Mouse (Mus musculus) embryo, embryonic 9.5 days (tissue): ENCODE results near the gene Zfyve26.
"Not testable (repeated sequence)": the region's sequence is repeated elsewhere in the genome, so short reads cannot be mapped to it uniquely, and the experiment has no call there.

Experiments used
- DNase-seq: peaks from one replicate; pipeline ENCODE4 v3.0.0-alpha.2; 2017; ENCODE audit errors: extremely low spot score

The Zfyve26 gene

DNA sequence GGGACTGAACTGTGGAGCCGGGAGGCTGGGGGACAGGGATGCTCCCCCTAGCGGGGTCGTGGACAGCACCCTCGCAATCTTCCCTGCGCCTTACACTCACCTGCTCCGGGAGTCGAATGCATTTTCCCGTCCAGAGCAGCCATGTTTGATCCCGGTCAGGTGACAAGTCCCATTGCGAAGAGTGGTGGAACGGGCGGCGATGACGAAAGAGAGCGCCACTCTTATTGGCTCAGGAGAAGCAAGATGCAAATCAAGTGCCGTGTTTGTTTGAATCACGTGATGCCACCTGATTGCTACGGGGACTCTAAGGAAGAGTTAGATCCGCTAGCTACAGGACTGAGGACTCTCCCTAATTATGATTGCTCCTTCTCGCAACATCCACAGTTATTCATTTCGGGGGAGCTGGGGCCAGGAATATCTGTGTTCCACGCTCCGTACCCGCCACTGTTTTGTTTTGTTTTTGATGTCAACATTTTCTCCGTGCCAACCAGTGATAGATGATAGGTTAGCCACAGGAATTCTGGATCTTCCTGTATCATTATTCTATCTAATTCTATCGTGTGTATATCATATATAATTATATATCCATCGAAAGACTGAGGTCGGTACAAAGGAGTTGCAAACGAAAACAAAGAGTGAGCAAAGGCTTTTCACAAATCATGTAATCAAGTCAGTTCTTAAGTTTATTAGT lies at the start of gene Zfyve26:
TSS of gene Zfyve26 (minus strand) at position 179 of the 691 bp plus-strand sequence.
- peak; percentile 89 for DNase-seq

DNA sequence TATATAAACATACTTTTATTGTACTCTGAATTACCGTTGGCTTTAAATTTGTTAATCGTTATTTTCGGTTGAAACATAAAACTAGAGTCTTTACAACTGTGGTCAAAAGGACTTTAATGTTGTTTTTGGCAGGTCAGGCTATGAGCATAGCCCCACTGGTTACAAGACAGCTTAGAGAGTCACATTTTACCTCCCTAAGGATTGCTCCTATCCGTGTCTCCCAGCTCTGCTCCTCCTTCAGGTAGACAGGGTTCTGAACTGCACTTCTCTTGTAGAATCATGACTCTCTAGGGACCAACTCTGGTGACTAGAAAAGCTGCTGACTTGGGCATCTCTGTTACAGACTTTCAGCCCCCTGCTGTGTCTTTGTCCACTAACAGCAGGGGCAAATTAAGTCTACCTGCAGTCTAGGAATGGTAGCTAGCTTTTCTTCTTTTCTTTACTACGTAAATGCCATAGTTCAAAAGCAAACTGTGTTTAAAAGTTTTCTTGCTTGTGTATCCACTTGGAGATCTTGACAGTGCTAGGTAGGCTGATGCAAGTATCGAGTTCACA lies 45.3 kb upstream of the Zfyve26 start:
- DNase-seq: no peak

DNA sequence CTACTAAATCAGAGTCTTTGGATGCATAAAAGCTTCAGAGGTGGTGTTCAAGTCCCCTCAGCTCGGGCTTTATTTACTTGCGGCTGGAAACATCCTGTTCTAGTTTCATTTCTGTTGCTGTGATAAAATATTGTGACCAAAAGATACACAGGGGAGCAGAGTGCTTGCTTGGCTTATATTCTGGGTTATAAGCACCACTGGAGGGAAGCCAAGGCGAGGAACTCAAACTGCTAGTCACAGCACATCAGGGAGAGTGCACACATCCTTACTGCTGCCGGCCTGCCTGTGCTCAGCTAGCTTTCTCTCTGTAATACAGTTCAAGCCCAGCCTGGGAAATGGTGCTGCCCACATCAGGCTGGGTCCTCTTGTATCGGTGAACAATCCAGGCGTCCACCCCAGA lies 44.4 kb upstream of the Zfyve26 start:
- DNase-seq: no peak

DNA sequence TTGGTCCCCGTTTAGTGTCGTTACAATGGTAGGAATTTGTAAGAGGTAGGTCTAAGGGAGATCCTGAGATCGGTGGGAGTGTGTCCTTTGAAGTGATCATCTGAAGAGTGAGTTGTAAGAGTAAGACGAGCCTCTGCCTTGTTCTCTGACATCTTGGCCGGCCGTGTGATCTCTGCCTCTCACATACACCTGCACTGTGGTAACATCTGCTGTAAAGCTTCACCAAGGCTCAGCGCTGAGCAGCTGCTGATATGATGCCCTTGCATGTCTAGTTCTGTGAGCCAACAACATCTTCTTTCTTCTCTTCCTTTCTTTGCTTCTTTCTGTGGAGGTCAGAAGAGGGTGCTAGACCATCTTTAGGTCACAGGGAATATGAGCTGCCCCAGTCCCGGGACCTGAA lies 42.7 kb upstream of the Zfyve26 start:
- no peak for DNase-seq

DNA sequence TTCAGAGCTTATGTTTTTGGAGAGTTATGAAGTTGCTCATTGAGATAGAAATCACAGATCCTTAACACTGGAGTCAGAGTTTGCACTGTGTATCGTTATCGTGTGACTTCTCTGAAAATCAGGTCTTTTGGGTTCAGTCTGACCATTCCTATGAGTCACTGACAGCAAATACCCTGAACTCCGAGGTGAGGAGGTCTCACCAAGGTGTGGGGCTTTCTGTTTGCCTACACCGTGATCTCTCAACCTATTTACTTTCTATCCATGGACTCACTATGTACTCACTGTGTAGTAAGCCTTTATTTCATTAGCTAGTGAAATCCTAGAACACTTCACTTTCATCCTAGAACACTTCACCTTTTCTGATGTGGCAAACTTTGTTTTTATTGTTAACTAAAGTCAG lies 35.6 kb upstream of the Zfyve26 start:
- DNase-seq: no peak

DNA sequence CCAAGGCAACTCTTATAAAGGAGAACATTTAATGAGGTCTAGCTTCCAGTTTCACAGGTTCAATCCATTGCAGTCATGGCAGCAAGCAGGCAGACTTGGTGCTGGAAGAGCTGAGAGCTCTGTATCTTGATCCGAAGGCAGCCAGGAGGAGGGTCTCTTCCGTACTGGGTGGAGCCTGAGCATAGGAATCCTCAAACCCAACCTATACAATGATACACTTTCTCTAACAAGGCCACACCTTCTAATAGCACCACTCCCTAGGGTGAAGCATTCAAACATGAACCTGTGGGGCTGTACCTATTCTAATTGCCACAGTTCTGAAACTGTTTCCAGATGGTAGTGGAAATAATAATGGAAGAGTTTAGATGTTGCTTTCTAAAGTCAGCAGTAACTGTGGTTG lies 34.5 kb upstream of the Zfyve26 start:
- DNase-seq: no peak

DNA sequence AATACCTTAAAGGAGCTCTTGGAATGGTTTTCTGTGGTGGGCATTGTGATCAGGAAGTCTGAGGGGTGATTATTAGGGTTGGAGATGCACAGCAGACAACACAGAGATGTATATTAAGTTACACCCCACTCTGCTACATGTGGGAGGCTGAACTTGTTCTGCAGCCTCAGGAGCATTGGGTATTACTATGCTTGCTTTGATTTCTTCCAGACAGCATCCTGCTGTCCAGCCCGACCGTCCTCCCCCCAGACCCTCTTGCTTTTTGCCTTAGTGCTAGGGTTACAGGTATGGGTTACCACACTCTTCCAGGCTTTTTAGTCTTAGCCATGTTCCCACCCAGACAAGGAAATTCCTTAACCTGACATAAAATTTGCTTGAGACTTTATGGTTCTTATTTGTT lies 31.8 kb upstream of the Zfyve26 start:
- no peak for DNase-seq

DNA sequence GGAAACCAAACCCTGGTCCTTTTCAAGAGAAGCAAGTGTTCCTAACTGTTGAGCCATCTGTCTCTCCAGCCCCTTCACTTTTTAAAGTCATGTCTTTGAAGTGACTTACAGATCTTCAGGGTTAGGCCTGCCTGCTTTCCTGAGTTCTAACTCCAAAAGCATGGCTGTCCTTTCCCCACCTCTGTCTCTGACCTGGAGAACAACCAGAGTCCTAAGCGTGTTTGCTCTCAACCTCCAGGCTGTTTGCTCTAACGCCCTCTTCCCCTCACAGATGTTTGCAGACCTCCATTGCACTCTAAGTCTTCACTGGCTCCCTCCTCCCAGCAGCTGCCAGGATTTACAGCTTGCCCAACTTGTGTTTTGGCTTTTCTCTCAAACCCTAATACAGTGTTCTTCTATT lies 30.6 kb upstream of the Zfyve26 start:
- DNase-seq: no peak

DNA sequence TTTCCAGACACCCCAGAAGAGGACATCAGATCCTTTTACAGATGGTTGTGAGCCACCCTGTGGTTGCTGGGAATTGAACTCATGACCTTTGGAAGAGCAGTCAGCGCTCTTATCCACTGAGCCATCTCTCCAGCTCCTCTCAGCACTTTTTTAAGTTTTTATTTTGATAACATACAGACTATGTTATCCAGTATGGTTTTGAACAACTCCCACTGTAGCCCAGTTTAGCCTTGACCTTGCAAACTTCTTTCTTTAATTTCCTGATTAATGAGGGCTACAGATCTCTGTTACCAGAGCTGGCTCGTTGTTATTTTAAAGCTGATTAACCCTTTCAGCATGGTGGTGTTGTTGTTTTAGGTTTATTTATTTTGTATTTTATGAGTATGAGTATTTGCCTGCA lies 30.1 kb upstream of the Zfyve26 start:
- DNase-seq: no peak

DNA sequence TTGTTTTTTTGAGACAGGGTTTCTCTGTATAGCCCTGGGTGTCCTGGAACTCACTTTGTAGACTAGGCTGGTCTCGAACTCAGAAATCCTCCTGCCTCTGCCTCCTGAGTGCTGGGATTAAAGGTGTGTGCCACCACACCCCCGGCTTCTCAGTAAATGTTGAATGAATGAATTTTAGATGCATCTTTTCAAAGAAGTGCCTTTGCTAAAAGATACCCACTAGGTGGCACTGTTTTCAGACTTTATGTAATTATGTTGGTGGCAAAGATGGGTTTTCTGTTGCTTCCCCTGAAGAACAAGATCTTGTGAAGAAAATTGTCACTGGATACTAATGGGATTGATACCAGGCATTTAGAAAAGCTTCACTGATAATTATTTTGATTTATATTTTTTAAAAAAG lies 26.4 kb upstream of the Zfyve26 start:
- DNase-seq: not testable (repeated sequence)

DNA sequence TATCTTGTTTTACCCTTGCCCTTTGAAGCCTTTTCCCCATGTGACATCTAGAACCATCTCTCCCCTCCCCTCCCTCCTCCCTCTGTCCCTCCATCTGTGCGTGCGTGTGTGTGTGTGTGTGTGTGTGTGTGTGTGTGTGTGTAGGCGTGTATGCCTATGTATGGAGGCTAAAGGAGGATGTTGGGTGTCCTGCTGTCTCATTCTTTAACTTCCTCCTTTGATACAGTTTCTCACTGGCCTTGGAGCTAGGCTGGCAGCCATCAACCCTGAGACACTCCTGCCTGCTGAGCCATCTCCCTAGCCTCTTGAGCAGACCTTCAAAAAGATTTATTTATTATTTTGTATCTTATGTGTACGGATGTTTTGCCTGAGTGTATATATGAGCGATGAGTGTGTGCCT lies 24.8 kb upstream of the Zfyve26 start:
- DNase-seq: no peak

DNA sequence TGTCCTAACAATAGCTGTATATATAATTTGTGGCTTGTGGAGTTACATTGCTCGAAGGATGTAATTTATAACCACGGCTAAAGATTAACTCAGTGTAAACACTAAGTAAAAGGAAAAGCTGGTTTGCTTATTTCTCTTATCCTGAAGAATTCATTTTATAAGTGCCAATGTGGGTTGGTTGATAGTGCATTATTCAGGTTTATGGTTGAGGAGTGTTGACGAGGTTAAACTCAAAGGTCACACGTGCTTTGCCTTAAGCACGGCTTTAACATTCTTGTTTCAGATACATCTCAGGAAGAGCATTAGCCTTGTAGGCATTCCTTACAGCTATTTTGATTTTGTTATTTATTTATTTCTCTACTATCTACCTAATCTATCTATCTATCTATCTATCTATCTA lies 21.2 kb upstream of the Zfyve26 start:
- no peak for DNase-seq

DNA sequence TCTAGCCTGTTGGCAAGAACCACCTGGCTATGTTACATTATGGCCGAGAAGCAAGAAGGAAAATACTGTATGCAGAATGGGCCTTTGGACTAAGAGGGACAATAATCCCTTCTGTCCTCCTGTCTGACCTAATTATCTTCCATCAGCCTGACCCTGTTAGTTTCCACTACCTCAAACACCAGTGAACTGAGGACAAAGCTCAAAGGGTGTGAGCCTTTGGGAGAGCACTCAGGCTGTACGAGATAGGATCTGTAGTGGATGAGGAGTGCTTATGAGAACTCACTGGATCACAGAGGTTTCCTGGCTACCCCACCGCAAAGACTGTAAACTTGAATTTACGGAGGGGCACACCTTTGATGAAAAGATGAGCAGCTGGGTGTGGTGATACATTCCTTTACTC lies 17.6 kb upstream of the Zfyve26 start:
- no peak for DNase-seq

DNA sequence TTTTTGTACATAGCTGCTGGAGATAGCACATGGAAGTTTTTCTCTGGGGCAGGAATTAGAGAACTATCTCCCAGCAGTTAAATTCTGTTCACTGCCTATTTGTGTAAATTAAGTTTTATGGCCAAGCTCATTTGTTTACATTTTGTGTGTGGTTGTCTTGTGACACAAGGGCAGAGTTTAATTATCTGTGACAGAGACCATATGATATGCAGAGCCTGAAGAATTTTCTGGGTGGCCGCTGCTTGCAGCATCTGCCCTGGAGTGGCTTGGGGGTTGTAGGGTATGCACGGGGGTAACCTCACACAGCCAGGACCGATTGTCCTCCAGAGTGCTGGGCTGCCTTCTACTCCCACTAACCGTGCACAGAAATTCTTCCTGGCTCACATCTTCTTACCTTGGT lies 9.9 kb upstream of the Zfyve26 start:
- no peak for DNase-seq

DNA sequence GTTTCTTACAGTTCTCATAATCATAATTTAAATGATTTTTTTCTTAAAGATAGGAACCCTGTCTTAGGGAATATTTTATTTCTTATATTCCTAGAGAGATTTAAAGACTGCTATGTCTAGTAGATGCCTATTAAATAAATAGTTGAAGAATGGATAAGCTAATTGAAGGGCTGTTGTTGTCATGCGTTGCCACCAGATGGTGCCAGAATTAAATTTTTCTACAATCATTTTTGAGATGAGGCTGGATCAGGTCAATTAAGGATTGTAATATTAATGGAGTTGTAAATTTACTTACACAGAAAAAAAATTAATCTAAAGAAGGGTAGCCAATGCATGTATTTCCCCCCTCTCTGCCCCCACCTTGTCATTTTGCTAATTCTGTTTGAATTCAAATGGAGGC lies 9.0 kb upstream of the Zfyve26 start:
- no peak for DNase-seq

DNA sequence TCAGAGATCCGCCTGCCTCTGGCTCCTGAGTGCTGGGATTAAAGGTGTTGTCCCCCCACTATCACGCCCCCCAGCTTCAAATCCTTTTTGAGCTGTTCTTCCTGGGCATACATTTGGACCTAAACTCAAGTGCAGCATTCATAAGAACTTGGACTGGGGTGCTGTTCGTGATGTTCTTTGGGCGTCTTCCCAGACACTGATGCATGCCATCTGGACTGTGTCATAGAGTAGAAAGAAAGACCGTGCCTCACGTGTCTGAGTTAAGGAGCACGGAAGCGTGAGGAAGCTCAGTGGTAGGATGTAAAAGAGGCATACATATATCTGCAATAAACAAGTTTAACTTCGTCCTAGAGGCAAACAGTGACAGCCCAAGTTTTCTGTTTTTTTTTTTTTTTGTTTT lies 5.7 kb upstream of the Zfyve26 start:
- DNase-seq: no peak

DNA sequence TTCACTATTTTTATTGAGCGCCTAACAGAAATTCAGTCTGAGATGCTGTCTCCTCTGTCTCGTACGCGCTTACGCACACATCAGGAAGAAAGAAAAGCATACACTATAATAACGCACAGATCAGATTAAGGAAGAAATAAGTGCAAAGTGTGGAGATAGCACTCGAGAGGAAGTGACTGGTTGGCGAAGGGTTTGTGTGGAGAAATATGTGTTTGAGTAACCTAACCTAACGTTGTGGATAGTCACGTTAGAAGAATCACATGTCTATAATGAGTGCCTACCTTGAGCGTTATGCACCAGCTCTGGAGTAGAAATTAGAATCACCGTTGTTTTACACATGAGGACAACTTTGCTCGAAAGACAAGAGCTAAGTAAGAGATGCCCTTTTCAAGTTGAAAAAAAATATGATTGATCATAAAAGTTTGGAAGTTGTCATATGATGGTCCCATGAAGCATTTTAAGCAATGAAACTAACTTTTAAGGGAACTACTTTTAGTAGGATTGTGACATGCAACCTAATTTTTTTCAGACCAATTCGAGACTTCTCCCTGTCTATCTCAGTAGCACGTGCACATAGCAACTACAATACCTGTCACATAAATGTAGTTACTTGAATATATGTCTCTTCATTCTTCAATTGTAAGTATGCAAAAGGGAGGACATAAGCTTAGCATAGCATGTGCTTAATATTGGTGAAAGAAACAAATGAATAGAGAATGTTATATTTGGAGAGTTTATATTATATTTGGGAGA lies 2.0 kb upstream of the Zfyve26 start:
- peak; percentile 14 for DNase-seq

DNA sequence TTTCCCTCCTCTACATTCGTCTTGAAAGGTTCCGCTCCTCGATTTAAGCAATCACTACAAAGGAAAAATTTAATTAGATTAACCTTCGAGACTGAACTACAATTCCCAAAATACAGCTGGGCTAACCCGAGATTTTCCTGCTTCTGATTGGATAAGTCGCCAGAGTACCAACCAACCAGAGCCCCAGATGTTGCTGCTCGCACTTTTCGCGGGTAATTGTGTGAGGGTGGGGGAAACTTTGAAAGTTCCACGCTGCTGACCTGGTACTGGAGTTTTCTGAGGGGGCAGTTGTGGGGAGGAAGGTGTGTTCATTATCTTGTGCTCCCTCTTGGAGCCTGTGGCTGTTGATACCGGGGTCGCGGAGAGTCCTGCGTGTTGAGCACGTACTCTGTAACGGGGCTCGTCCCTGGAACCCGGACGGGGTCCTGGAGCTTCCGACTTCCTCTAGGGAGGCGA lies 1.0 kb upstream of the Zfyve26 start, which contains the start of gene Rad51b:
TSS of gene Rad51b (plus strand) at position 162 of the 456 bp plus-strand sequence.
- peak; percentile 84 for DNase-seq

DNA sequence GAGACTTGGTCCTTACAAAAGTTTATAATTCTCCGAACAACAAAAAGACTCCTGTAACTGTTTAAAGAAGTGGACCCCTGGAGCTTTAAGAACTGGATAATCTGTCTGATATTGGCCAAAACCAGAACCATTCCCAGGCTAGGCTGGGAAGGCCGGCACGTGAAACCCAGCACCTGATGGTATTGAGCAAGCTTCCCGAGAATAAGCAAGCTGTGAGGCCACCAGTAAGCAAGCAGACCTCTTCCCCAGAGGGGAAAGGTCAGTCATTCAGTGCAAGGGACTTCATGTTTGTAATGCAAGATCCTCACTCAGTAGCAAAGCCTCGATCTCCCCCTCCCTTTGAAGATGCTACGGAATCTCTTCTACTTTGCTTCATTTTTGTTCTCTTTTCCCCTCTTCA lies 3.2 kb downstream of the Zfyve26 start:
- no peak for DNase-seq

DNA sequence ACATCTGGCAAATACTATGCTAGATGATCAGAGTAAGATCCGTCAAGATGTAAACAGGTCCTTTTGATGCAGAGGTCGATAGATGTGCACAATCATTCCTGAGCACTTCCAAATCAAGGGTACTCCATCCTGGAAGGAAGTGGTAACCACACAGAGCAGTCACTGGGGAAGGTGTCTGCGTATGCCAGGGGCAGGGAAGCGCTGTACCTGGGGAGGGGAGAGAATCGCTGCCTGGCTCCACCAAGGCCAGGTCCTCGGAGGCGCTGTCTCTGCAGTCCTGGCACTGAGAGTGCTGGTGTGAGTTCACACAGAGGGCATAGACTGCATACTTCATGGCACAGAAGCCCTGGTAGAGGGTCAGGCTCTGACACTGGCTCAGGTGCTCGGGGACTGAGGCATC lies 13.5 kb downstream of the Zfyve26 start:
- DNase-seq: no peak

DNA sequence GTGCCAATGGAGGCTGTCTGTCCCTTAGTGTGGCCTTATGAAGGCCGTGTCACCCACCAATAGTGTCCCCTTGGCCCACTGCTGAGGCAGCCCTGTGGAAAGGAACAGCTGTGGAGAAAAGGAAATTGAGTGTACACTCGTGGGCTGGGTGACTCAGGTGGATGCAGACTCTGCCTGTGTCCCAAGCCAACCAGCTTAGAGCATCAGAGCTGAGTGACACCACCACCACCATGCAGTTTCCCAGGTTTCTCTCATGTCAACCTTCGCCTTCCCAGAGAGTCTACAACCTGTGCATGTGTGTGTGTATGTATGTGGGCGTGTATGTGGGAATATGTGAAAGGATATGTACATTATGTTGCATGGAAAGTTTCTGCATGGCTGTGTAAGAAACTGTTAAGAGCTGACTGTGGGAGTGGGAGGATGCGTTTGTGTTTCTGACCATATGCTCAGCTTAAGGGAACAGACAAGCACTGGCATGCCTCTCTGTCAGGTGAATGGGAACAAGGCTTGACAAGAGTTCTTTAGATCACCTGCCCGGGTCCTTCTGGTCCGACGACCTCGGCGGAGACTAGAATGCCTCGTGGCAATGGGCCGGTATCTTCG lies 16.5 kb downstream of the Zfyve26 start:
- DNase-seq: no peak

DNA sequence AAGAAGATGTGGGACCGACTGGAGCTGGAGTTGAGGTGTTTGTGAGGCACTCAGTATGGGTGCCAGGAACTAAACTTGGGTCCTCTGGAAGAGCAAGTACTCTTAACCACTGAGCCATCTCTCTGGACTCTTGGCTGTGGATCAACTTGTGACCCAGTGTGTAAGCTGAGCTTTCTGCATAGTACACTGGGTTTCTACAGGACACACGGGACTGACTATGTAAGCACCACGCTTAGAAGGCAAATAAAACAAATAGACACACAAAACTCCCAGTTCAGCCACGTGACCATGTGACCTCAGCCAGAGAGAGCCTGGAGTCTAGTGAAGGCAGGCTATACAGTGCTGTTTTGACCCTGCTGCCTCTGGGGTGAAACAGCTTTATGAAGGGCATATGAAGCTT lies 23.5 kb downstream of the Zfyve26 start:
- DNase-seq: no peak

DNA sequence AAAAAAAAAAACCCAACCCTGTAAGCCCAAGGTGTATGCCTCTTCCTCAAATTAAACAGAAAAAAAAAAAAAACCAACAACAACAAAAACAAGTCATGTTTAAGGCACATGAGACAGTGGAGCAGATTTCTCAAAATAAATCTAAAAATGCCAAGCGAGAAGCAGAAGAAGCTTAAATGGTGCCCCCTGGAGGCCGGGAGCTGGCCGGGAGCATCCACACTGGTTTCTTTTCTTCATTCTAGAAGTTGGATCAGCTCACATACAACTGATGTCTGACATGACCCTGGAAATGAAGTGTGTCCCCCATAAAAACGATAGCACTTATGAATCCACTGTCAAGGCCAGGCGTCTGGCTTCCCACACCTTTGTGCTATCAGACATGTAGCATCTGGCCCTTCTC lies 35.1 kb downstream of the Zfyve26 start:
- DNase-seq: peak; percentile 17
